Mouse (Mus musculus) cerebellum, adult 9-11 months (tissue): ENCODE results near the gene Wipf2.
A peak's percentile ranks its signal among the peaks of the same experiment; 100 is the strongest.

Experiments used
- DNase-seq: peaks from one replicate; pipeline ENCODE4 v3.0.0; 2022

Wipf2 gene

GRCm38 (mm10) chr11:98854659-98855058 lies 8.8 kb upstream of the Wipf2 start:
- DNase-seq: no peak

GRCm38 (mm10) chr11:98858759-98859731 lies 4.4 kb upstream of the Wipf2 start:
- DNase-seq: peak; percentile 85

GRCm38 (mm10) chr11:98863751-98864429 lies 452 bp downstream of the Wipf2 start:
- no peak for DNase-seq

GRCm38 (mm10) chr11:98867293-98867692 lies 3.9 kb downstream of the Wipf2 start:
- DNase-seq: peak; percentile 64

GRCm38 (mm10) chr11:98869906-98870305 lies 6.5 kb downstream of the Wipf2 start:
- no peak for DNase-seq

- no peak for DNase-seq
These were observed 7.4 kb downstream of the Wipf2 start for GRCm38 (mm10) chr11:98870791-98871190.

- DNase-seq: no peak
These were observed 8.0 kb downstream of the Wipf2 start for GRCm38 (mm10) chr11:98871416-98871815.

GRCm38 (mm10) chr11:98872040-98872439 lies 8.6 kb downstream of the Wipf2 start:
- peak; percentile 73 for DNase-seq

- peak; percentile 51 for DNase-seq
These were observed 10.5 kb downstream of the Wipf2 start for GRCm38 (mm10) chr11:98873900-98874299.

- no peak for DNase-seq
These were observed 13.6 kb downstream of the Wipf2 start for GRCm38 (mm10) chr11:98877001-98877400.

- no peak for DNase-seq
These were observed 24.3 kb downstream of the Wipf2 start for GRCm38 (mm10) chr11:98887703-98888102.

GRCm38 (mm10) chr11:98889077-98889476 lies 25.6 kb downstream of the Wipf2 start:
- DNase-seq: no peak

GRCm38 (mm10) chr11:98889977-98890376 lies 26.5 kb downstream of the Wipf2 start:
- no peak for DNase-seq

GRCm38 (mm10) chr11:98892426-98892825 lies 29.0 kb downstream of the Wipf2 start:
- no peak for DNase-seq

- no peak for DNase-seq
These were observed 37.2 kb downstream of the Wipf2 start for GRCm38 (mm10) chr11:98900529-98901125.

GRCm38 (mm10) chr11:98902621-98903245 lies 39.3 kb downstream of the Wipf2 start:
- DNase-seq: no peak

GRCm38 (mm10) chr11:98904577-98904976 lies 41.1 kb downstream of the Wipf2 start:
- DNase-seq: no peak

- DNase-seq: no peak
These were observed 41.6 kb downstream of the Wipf2 start for GRCm38 (mm10) chr11:98905033-98905432.

- DNase-seq: no peak
These were observed 42.1 kb downstream of the Wipf2 start for GRCm38 (mm10) chr11:98905583-98905982.

- DNase-seq: no peak
These were observed 43.6 kb downstream of the Wipf2 start for GRCm38 (mm10) chr11:98907063-98907436.

GRCm38 (mm10) chr11:98907437-98908173 lies 44.2 kb downstream of the Wipf2 start, which contains the start of gene Cdc6:
TSS of gene Cdc6 (plus strand) at chr11:98907801.
- DNase-seq: peak; percentile 95

GRCm38 (mm10) chr11:98909654-98910053 lies 46.2 kb downstream of the Wipf2 start:
- DNase-seq: no peak
